Mouse (Mus musculus) spleen, adult 2 months (tissue): ENCODE data around the gene Naip6.

Experiments used
- CTCF ChIP-seq: fragments of 200-500 bp; IDR thresholded peaks from 2 replicates; pipeline ENCODE4 v1.5.1; 2011; ENCODE audit warnings: mild to moderate bottlenecking, inconsistent platforms; ENCODE audit not compliant: insufficient read depth, insufficient read length, insufficient replicate concordance; ENCODE audit errors: extremely low read depth
- POLR2A ChIP-seq: fragments of 200-500 bp; IDR thresholded peaks from 2 replicates; pipeline ENCODE4 v1.6.1; 2011; ENCODE audit warnings: low read depth, low read length, inconsistent platforms

DNA sequence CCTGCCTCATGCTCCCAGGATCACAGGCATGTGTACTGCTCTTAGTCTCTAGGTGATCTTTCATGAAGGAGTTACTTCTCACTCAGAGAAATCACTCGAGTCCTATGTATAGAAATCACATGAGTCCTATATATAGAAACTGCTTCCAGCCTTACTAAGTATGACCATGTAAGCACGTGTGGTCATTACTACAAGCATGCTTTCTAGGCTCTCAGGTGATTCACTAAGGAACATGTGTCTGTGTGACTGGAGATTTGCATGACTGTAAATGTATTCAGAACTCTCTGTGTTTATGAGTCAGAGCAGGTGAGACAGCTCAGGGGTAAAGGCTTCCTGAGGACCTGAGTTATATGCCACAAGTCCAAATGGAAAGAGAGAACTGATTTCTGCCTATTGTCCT is 24.3 kb upstream of the Naip6 start:
- TF ChIP-seq CTCF (no peak), POLR2A (no peak)
